8 mouse cellular contexts compared by ENCODE assay signal in genomic region chr6:85936508-85937465, GRCm38 (mm10). TPM values are rescaled to one million over a fixed set of nuclear protein-coding genes. Genes with fewer than 3 reads are reported as not detected.
DNase-seq lines count a peak whose midpoint lies in the region; ATAC-seq lines count a peak whose summit lies in the region.
"Not testable (repeated sequence)": the region's sequence is repeated elsewhere in the genome, so short reads cannot be mapped to it uniquely, and the experiment has no call there.

No protein-coding gene starts in this region.

- peak overlapping the region; percentile 86 for H3K27ac ChIP-seq in intestine, embryonic 16.5 days (ENCODE audit: low read length)

- H3K36me3 ChIP-seq in intestine, embryonic 16.5 days (ENCODE audit: control insufficient read depth, insufficient read depth, low read length), result not testable (repeated sequence)

- peak overlapping the region; percentile 68 for H3K4me2 ChIP-seq in intestine, embryonic 16.5 days (ENCODE audit: low read depth, low read length)

- peak; percentile 97 for ATAC-seq in intestine, embryonic 16.5 days

- not testable (repeated sequence) for H3K27me3 ChIP-seq in intestine, embryonic 16.5 days (replicated peaks; ENCODE audit: control insufficient read depth, insufficient read depth, low read length)

- peak overlapping the region; percentile 75 for H3K9ac ChIP-seq in intestine, embryonic 16.5 days (ENCODE audit: low read depth, low read length)

- not testable (repeated sequence) for H3K9me3 ChIP-seq in intestine, embryonic 16.5 days (ENCODE audit: control insufficient read depth, low read length)

- intact Hi-C loops in gastrocnemius, postnatal 36 days (cut with DNase I), result loop anchor here (5.0 kb wide), 1 partner anchor 66 kb away; no protein-coding TSS in a partner anchor
- intact Hi-C loops in left cerebral cortex, postnatal 25 days (cut with DNase I), result loop anchor here (2.0 kb wide), 1 partner anchor 70 kb away; no protein-coding TSS in a partner anchor

- peak overlapping the region; percentile 50 for H3K4me3 ChIP-seq in intestine, embryonic 16.5 days (ENCODE audit: low read length)

- not testable (repeated sequence) for H3K4me1 ChIP-seq in intestine, embryonic 16.5 days (ENCODE audit: control insufficient read depth, insufficient read depth, low read length)

- peak; percentile 92 for DNase-seq in adrenal gland, adult 8-10 months
- DNase-seq in embryo, embryonic 11.5 days (ENCODE audit: low read depth, low spot score), result peak; percentile 59
- DNase-seq in gastrocnemius, postnatal 36 days, result peak; percentile 77 to 85
- peak; percentile 80 to 87 for DNase-seq in left cerebral cortex, postnatal 25 days (ENCODE audit: low spot score in 2 of 2)
- DNase-seq in mesoderm, embryonic 11.5 days (ENCODE audit: low read depth, low spot score), result peak; percentile 72
- peak; percentile 74 for DNase-seq in right cerebral cortex, postnatal 36 days (ENCODE audit: low spot score in 2 of 2)
- peak; percentile 80 to 86 for DNase-seq in urinary bladder, postnatal 4 days (ENCODE audit: low spot score in 2 of 2)

- 1% methylated on average over 48 of the region's 50 CpGs for WGBS in intestine, embryonic 16.5 days

RNA-seq across cellular contexts. Expression of gene Nat8f1, which starts 21.3 kb away (rescaled TPM):
- 10 to 100 TPM; 52.4 to 75.3 (median 66.3) TPM for total RNA-seq in adrenal gland, adult 8-10 months (2022)
- 1 to 10 TPM; 1.2 to 2.1 TPM for total RNA-seq in gastrocnemius, postnatal 36 days (2021)
- 12.0 and 14.0 TPM in 2 replicates for polyA plus RNA-seq in intestine, embryonic 16.5 days (2015; fragmentation: Nextera tagmentation; extraction: Ambion mirVana)
- 10 to 100 TPM; 30.5 to 30.7 TPM for total RNA-seq in left cerebral cortex, postnatal 25 days (2021)

RNA-seq across cellular contexts. Expression of gene Dusp11, which starts 24.7 kb away (rescaled TPM):
- total RNA-seq in adrenal gland, adult 8-10 months (2022), result 100 to 1,000 TPM in 3 of 4 experiments, 10 to 100 TPM in 1; 99.2 to 142 (median 122) TPM
- 10 to 100 TPM; 30.7 to 32.8 TPM for total RNA-seq in gastrocnemius, postnatal 36 days (2021)
- polyA plus RNA-seq in intestine, embryonic 16.5 days (2015; fragmentation: Nextera tagmentation; extraction: Ambion mirVana), result 34.2 and 41.1 TPM in 2 replicates
- total RNA-seq in left cerebral cortex, postnatal 25 days (2021), result 10 to 100 TPM; 69.9 to 89.7 TPM

RNA-seq across cellular contexts. Expression of gene Tprkb, which starts 25.1 kb away (rescaled TPM):
- 10 to 100 TPM; 61.2 to 72.8 (median 68.0) TPM for total RNA-seq in adrenal gland, adult 8-10 months (2022)
- total RNA-seq in gastrocnemius, postnatal 36 days (2021), result 10 to 100 TPM; 15.0 to 17.7 TPM
- 48.4 and 53.3 TPM in 2 replicates for polyA plus RNA-seq in intestine, embryonic 16.5 days (2015; fragmentation: Nextera tagmentation; extraction: Ambion mirVana)
- total RNA-seq in left cerebral cortex, postnatal 25 days (2021), result 10 to 100 TPM; 47.6 to 53.0 TPM

RNA-seq across cellular contexts. Expression of gene Nat8f4, which starts 32.1 kb away (rescaled TPM):
- total RNA-seq in adrenal gland, adult 8-10 months (2022), result 10 to 100 TPM; 19.3 to 26.1 (median 22.0) TPM
- total RNA-seq in gastrocnemius, postnatal 36 days (2021), result under 1 TPM; 0.20 to 0.32 TPM
- polyA plus RNA-seq in intestine, embryonic 16.5 days (2015; fragmentation: Nextera tagmentation; extraction: Ambion mirVana), result 6.3 and 6.4 TPM in 2 replicates
- total RNA-seq in left cerebral cortex, postnatal 25 days (2021), result 1 to 10 TPM; 6.5 TPM

Comparison
In these comparisons a context has a peak if more than half of its experiments do, and no peak if none do; other contexts are left out.
1. Peak in every context shown above with its lines: DNase-seq, ATAC-seq, H3K4me3 ChIP-seq and H3K27ac ChIP-seq.
2. RNA of gene Nat8f1, which starts 21.3 kb away (total RNA-seq): 52.4 to 75.3 TPM in adrenal gland, adult 8-10 months and 30.5 to 30.7 TPM in left cerebral cortex, postnatal 25 days; 1.2 to 2.1 TPM in gastrocnemius, postnatal 36 days; every median in the first group is over 10 times any median in the second.